Mouse (Mus musculus) MEL (cell line): ENCODE results near the gene Rbfox2.

Experiments
- CTCF ChIP-seq, 3 experiments: IDR thresholded peaks in 2 of 3; conservative IDR thresholded peaks in 1 of 3; 2 replicates each; pipeline ENCODE4 v1.5.1; 2011 to 2012; ENCODE audit warnings: low read length in 3 of 3, low read depth in 2 of 3, mild to moderate bottlenecking in 2 of 3, improper control_type of control experiment in 1 of 3, inconsistent platforms in 1 of 3, mixed read lengths in 1 of 3, moderate library complexity in 1 of 3; ENCODE audit not compliant: control insufficient read depth in 1 of 3, insufficient read depth in 1 of 3, poor library complexity in 1 of 3, severe bottlenecking in 1 of 3
- POLR2AphosphoS2 ChIP-seq: IDR thresholded peaks from 2 replicates; pipeline ENCODE4 v1.6.1; 2011; ENCODE audit warnings: low read length, improper control_type of control experiment
- SMC3 ChIP-seq: IDR thresholded peaks from 2 replicates; pipeline ENCODE4 v1.6.1; 2011; ENCODE audit warnings: low read depth, low read length, improper control_type of control experiment

DNA sequence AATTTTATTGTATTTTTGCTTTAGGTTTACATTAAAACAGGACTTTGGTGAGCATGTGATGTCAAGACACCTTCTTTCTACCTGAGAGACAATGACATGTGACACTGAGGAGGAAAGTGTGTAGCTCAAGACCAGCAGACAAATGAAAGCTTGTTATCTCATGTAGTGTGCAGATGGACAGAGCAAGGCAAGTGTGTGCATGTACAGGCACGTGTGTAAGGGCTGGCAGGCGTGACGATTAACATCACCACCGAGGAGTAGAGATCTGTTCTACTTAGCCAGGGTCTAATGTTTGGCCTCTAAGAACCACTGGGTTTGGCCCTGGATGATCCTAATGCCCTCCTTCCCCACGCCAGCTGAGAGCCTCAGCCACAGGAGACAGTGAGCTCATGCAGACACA is 216.3 kb downstream of the Rbfox2 start:
- TF ChIP-seq POLR2AphosphoS2, result no peak
- no peak for TF ChIP-seq SMC3
- no peak for TF ChIP-seq CTCF (IDR thresholded peaks at IDR 0.05 in 2 of 3, conservative IDR thresholded peaks at IDR 0.05 in 1 of 3; ENCODE audit: control insufficient read depth in 1 of 3, insufficient read depth in 1 of 3, low read depth in 2 of 3, low read length in 3 of 3, poor library complexity in 1 of 3, severe bottlenecking in 1 of 3)
